Mouse (Mus musculus): ENCODE data around the gene Hist2h2ab. TPM values are rescaled to one million over a fixed set of nuclear protein-coding genes. Genes with fewer than 3 reads are reported as not detected.
"Not testable (repeated sequence)": the region's sequence is repeated elsewhere in the genome, so short reads cannot be mapped to it uniquely, and the experiment has no call there.

Hist2h2ab gene
- total and polyA plus RNA-seq, 3 experiments, result 1.1 to 31.4 TPM; not detected in 1

DNA sequence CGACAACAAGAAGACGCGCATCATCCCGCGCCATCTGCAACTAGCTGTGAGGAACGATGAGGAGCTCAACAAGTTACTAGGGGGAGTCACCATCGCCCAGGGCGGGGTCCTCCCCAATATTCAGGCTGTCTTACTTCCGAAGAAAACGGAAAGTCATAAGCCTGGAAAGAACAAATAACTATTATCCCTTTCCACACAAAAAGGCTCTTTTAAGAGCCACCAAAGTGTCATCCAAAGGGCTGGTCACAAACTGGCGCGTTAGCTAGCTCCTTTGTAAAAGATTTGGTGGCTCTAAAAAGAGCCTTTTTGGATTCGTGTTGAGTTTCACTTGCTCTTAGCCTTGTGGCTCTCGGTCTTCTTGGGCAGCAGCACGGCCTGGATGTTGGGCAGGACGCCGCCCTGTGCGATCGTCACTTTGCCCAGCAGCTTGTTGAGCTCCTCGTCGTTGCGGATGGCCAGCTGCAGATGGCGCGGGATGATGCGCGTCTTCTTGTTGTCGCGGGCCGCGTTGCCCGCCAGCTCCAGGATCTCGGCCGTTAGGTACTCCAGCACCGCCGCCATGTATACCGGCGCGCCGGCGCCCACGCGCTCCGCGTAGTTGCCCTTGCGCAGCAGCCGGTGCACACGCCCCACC lies 583 bp downstream of the Hist2h2ab start:
- Histone ChIP-seq H3K4me2 (ENCODE audit: insufficient read depth, low read depth, poor library complexity, severe bottlenecking) (peak overlapping the region; percentile 42), H3K9ac (ENCODE audit: insufficient read depth, low read depth) (peak overlapping the region; percentile 99), H3K4me3 (replicated peaks in 1 of 3; ENCODE audit: low read depth in 2 of 3, low read length in 2 of 3, poor library complexity in 1 of 3) (peak overlapping the region; percentile 62 to 75 (median 73)), H3K4me1 (ENCODE audit: control insufficient read depth in 1 of 2, insufficient read depth in 2 of 2) (peaks cover 6 to 38% of the 10 kb centered on the region in 2 experiments), H3K27ac (ENCODE audit: insufficient read depth, low read depth) (peak overlapping the region; percentile 99), H3K79me2 (replicated peaks; ENCODE audit: control insufficient read depth, extremely low read depth, insufficient read depth, poor library complexity, severe bottlenecking) (peaks cover 16% of the 10 kb centered on the region)
- H3K9me3 ChIP-seq (replicated peaks; ENCODE audit: low read length); dilution Hi-C loops (cut with MboI; ENCODE audit: extremely low pct_ligation_motif_present, extremely low pct_unique_long_range_greater_than_20kb, low sequenced_read_pairs); H3K36me3 ChIP-seq (replicated peaks in 1 of 2; ENCODE audit: control insufficient read depth in 1 of 2, insufficient read depth in 1 of 2, low read length in 1 of 2); H3K27me3 ChIP-seq (replicated peaks): not testable (repeated sequence)
- in situ Hi-C loops (cut with MboI; ENCODE audit: low pct_ligation_motif_present, low pct_unique_long_range_greater_than_20kb, low sequenced_read_pairs), result loop anchor here (10.0 kb wide), 2 partner anchors 255 to 565 kb away; partner anchors contain the start of gene Mcl1
- DNase-seq (ENCODE audit: extremely low read depth), result peak; percentile 69
- TF ChIP-seq NRF1 (IDR thresholded peaks at IDR 0.05; ENCODE audit: low read depth, low read length) (0 out of 2 replicates have a peak, but pooled peaks have one; percentile 32), CHD1 (IDR thresholded peaks at IDR 0.05; ENCODE audit: low read depth, low read length) (peak; percentile 68; the same call in 1 of the 2 replicates), POLR2A (IDR thresholded peaks at IDR 0.05; ENCODE audit: low read depth, low read length) (peak; percentile 90), MEF2A (IDR thresholded peaks at IDR 0.05; ENCODE audit: borderline replicate concordance, low read depth, low read length) (0 out of 2 replicates have a peak, but pooled peaks have one; percentile 6), ZMIZ1 (IDR thresholded peaks at IDR 0.05; ENCODE audit: low read depth, low read length) (peak; percentile 85; the same call in 1 of the 2 replicates), POLR2AphosphoS2 (IDR thresholded peaks at IDR 0.05; ENCODE audit: low read depth, low read length) (peak; percentile 99), NELFE (IDR thresholded peaks at IDR 0.05; ENCODE audit: low read depth, low read length) (peak; percentile 68; the same call in 1 of the 2 replicates)

DNA sequence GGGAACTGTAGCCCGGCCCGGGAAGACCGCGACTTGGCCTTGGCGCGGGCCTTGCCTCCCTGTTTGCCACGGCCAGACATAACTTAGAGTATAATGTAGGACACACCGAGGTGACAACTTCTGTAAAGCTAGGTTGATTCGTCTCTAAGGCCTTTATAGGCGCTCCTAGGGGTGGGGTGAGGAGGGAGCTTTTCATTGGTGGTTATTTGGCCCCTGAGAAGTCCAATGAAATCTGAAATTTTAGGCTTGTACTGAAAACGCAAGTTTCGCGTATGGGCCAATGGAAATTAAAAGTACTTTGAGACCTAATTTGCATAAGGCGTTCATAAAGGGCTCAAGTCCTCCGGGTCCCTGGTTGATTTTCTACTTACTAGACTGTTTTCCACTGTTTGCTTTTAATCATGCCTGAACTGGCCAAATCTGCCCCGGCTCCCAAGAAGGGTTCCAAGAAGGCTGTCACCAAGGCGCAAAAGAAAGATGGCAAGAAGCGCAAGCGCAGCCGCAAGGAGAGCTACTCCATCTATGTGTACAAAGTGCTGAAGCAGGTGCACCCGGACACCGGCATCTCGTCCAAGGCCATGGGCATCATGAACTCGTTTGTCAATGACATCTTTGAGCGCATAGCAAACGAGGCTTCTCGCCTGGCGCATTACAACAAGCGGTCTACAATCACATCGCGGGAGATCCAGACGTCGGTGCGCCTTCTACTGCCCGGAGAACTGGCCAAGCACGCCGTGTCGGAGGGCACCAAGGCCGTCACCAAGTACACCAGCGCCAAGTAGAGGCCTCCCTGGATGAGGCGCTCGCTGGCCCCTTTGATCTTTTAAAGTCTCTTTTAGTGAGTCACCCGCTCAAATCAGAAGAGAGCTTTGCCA lies 1.3 kb downstream of the Hist2h2ab start, which contains the start of the genes Hist2h2ac and Hist2h2be:
Gene Hist2h2ac (minus strand): TSS at position 116 of the 875 bp plus-strand sequence.
Gene Hist2h2be (plus strand): TSS at position 355 of the 875 bp plus-strand sequence.
- dilution Hi-C loops (cut with MboI; ENCODE audit: extremely low pct_ligation_motif_present, extremely low pct_unique_long_range_greater_than_20kb, low sequenced_read_pairs), result no loop called here
- peaks cover 11 to 45% of the 10 kb centered on the region in 2 experiments for H3K4me1 ChIP-seq (ENCODE audit: control insufficient read depth in 1 of 2, insufficient read depth in 2 of 2)
- peak; percentile 79 for TF ChIP-seq NRF1 (IDR thresholded peaks at IDR 0.05; ENCODE audit: low read depth, low read length)
- TF ChIP-seq E2F4 (IDR thresholded peaks at IDR 0.05; ENCODE audit: insufficient replicate concordance, low read depth, low read length), result 0 out of 2 replicates have a peak, but pooled peaks have one; percentile 24
- no peak for TF ChIP-seq GABPA (IDR thresholded peaks at IDR 0.05; ENCODE audit: insufficient replicate concordance, low read depth, low read length)
- peak; percentile 61 for TF ChIP-seq MAX (IDR thresholded peaks at IDR 0.05; ENCODE audit: low read length)
- TF ChIP-seq MAZ (IDR thresholded peaks at IDR 0.05; ENCODE audit: low read depth, low read length), result peak; percentile 53; the same call in 1 of the 2 replicates
- TF ChIP-seq UBTF (IDR thresholded peaks at IDR 0.05; ENCODE audit: low read depth, low read length), result peak; percentile 86
- 0 out of 2 replicates have a peak, but pooled peaks have one; percentile 4 for TF ChIP-seq SMC3 (IDR thresholded peaks at IDR 0.05; ENCODE audit: low read depth, low read length)
- TF ChIP-seq EP300 (IDR thresholded peaks at IDR 0.05; ENCODE audit: low read length), result 0 out of 2 replicates have a peak, but pooled peaks have one; percentile 35
- no peak for TF ChIP-seq KAT2A (IDR thresholded peaks at IDR 0.05; ENCODE audit: insufficient replicate concordance, low read length)
- TF ChIP-seq POLR2AphosphoS2 (IDR thresholded peaks at IDR 0.05; ENCODE audit: low read depth, low read length), result peak; percentile 99
- TF ChIP-seq ZC3H11A (IDR thresholded peaks at IDR 0.05; ENCODE audit: low read depth, low read length), result no peak
- TF ChIP-seq POLR2A (IDR thresholded peaks at IDR 0.05; ENCODE audit: low read depth, low read length), result peak; percentile 86
- peak; percentile 92 for TF ChIP-seq MXI1 (IDR thresholded peaks at IDR 0.05; ENCODE audit: low read depth, low read length)
- peak; percentile 99 for TF ChIP-seq ZMIZ1 (IDR thresholded peaks at IDR 0.05; ENCODE audit: low read depth, low read length)
- TF ChIP-seq USF2 (conservative IDR thresholded peaks at IDR 0.05; ENCODE audit: low read depth, low read length), result no peak
- 0 out of 2 replicates have a peak, but pooled peaks have one; percentile 40 for TF ChIP-seq SIN3A (IDR thresholded peaks at IDR 0.05; ENCODE audit: low read length)
- peak; percentile 93 for TF ChIP-seq CHD1 (IDR thresholded peaks at IDR 0.05; ENCODE audit: low read depth, low read length)
- TF ChIP-seq JUND (conservative IDR thresholded peaks at IDR 0.05; ENCODE audit: low read depth, low read length), result no peak
- peak; percentile 96 for TF ChIP-seq NELFE (IDR thresholded peaks at IDR 0.05; ENCODE audit: low read depth, low read length)
- TF ChIP-seq TCF12 (IDR thresholded peaks at IDR 0.05; ENCODE audit: low read depth, low read length), result peak; percentile 86
- TF ChIP-seq TBP (conservative IDR thresholded peaks at IDR 0.05; ENCODE audit: low read depth, low read length), result peak; percentile 99
- no peak for TF ChIP-seq USF1 (IDR thresholded peaks at IDR 0.05; ENCODE audit: low read depth, low read length)
- TF ChIP-seq ZNF384 (IDR thresholded peaks at IDR 0.05; ENCODE audit: low read depth, low read length), result no peak
- TF ChIP-seq MYC (IDR thresholded peaks at IDR 0.05; ENCODE audit: low read depth, low read length), result 0 out of 2 replicates have a peak, but pooled peaks have one; percentile 18
- no peak for TF ChIP-seq JUN (IDR thresholded peaks at IDR 0.05; ENCODE audit: insufficient read depth, low read depth, low read length)

More for the DNA sequence above, 1.3 kb downstream of the Hist2h2ab start, which contains the start of the genes Hist2h2ac and Hist2h2be:
- peak within 1 kb of the TSS; percentile 62 to 75 (median 75) for H3K4me3 ChIP-seq (replicated peaks in 1 of 3; ENCODE audit: low read depth in 2 of 3, low read length in 2 of 3, poor library complexity in 1 of 3)
- no peaks in the 10 kb centered on the region for H3K9me3 ChIP-seq (replicated peaks; ENCODE audit: low read length)
- peak within 1 kb of the TSS; percentile 76 for H3K4me2 ChIP-seq (ENCODE audit: insufficient read depth, low read depth, poor library complexity, severe bottlenecking)
- peak within 1 kb of the TSS; percentile 99 for H3K9ac ChIP-seq (ENCODE audit: insufficient read depth, low read depth)
- peak; percentile 97 for DNase-seq (ENCODE audit: extremely low read depth)
- H3K27me3 ChIP-seq (replicated peaks), result no peaks in the 10 kb centered on the region
- peaks cover 16% of the 10 kb centered on the region for H3K79me2 ChIP-seq (replicated peaks; ENCODE audit: control insufficient read depth, extremely low read depth, insufficient read depth, poor library complexity, severe bottlenecking)
- H3K27ac ChIP-seq (ENCODE audit: insufficient read depth, low read depth), result peak within 1 kb of the TSS; percentile 99
- H3K36me3 ChIP-seq (replicated peaks in 1 of 2; ENCODE audit: control insufficient read depth in 1 of 2, insufficient read depth in 1 of 2, low read length in 1 of 2), result no peaks in the 10 kb centered on the region
- in situ Hi-C loops (cut with MboI; ENCODE audit: low pct_ligation_motif_present, low pct_unique_long_range_greater_than_20kb, low sequenced_read_pairs), result loop anchor here (10.0 kb wide), 2 partner anchors 256 to 566 kb away; partner anchors contain the start of gene Mcl1

Measured in CH12.LX (cell line).